In the genomic region with DNA sequence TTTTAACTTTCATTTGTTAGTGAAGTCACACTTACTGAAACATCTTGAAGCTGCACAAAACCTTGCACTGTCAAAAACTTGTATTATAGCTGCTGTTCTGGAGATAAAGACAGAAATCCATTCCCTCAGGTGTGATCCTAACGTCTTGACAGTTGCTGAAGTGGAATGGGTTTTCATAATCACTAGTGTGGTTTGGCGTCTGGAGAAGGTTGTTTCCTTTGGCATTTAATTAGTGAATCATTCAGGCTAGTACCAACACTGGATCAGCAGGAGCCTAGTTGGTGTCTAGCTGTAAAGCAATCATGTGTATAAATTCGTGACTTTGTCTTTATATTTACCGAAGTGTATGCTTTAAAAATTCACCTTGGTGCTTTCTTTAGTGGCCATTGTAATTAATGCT, we compare ENCODE assay signal across 8 mouse cellular contexts. TPM values are rescaled to one million over a fixed set of nuclear protein-coding genes. Genes with fewer than 3 reads are reported as not detected.
DNase-seq lines count a peak whose midpoint lies in the region; ATAC-seq lines count a peak whose summit lies in the region.

No protein-coding gene starts in this region.

- no peak overlapping the region for H3K9ac ChIP-seq in kidney, embryonic 16.5 days (replicated peaks; ENCODE audit: low read length)
- H3K9ac ChIP-seq in midbrain, embryonic 15.5 days: no peak overlapping the region

- peak overlapping the region; percentile 67 for H3K4me2 ChIP-seq in kidney, embryonic 16.5 days (replicated peaks; ENCODE audit: low read depth, low read length)
- H3K4me2 ChIP-seq in midbrain, embryonic 15.5 days: peak overlapping the region; percentile 78; the same call in 1 of the 2 replicates

- peaks cover 5% of the 10 kb centered on the region; the same call in 1 of the 2 replicates for H3K36me3 ChIP-seq in kidney, embryonic 16.5 days (ENCODE audit: insufficient read depth, low read length)
- no peaks in the 10 kb centered on the region for H3K36me3 ChIP-seq in midbrain, embryonic 15.5 days (replicated peaks)

- 32% methylated on average over 4 of the region's 4 CpGs for WGBS in kidney, embryonic 16.5 days
- WGBS in midbrain, embryonic 15.5 days: 53% methylated on average over 4 of the region's 4 CpGs

- no peaks in the 10 kb centered on the region for H3K27me3 ChIP-seq in kidney, embryonic 16.5 days (ENCODE audit: insufficient read depth, low read length)
- no peaks in the 10 kb centered on the region for H3K27me3 ChIP-seq in midbrain, embryonic 15.5 days (replicated peaks)

- DNase-seq in kidney, postnatal 14 days: no peak
- DNase-seq in MN1 (ENCODE audit: low spot score): peak; percentile 33
- DNase-seq in fat pad, adult 2 months (ENCODE audit: extremely low read depth, low read depth, low spot score): peak; percentile 45
- no peak for DNase-seq in embryo, embryonic 11 days
- no peak for DNase-seq in cerebellum, postnatal 36 days

- no peaks in the 10 kb centered on the region for H3K9me3 ChIP-seq in kidney, embryonic 16.5 days (ENCODE audit: low read length)
- no peaks in the 10 kb centered on the region for H3K9me3 ChIP-seq in midbrain, embryonic 15.5 days

- H3K4me1 ChIP-seq in kidney, embryonic 16.5 days (ENCODE audit: insufficient read depth, low read length): peaks cover 18% of the 10 kb centered on the region
- peaks cover 5% of the 10 kb centered on the region for H3K4me1 ChIP-seq in midbrain, embryonic 15.5 days

- no peak overlapping the region for H3K4me3 ChIP-seq in kidney, embryonic 16.5 days (ENCODE audit: low read length)
- H3K4me3 ChIP-seq in midbrain, embryonic 15.5 days: peak overlapping the region; percentile 90; the same call in 1 of the 2 replicates

- peak overlapping the region; percentile 78 for H3K27ac ChIP-seq in kidney, embryonic 16.5 days (ENCODE audit: low read length)
- no peak overlapping the region for H3K27ac ChIP-seq in midbrain, embryonic 15.5 days

- no peak for ATAC-seq in kidney, embryonic 16.5 days (ENCODE audit: low FRiP score, low TSS enrichment)
- no peak for ATAC-seq in midbrain, embryonic 15.5 days (replicated peaks)
- ATAC-seq in megakaryocyte progenitor cell, adult 5-6 weeks (replicated peaks; ENCODE audit: poor library complexity): no peak

RNA-seq across cellular contexts. Expression of a gene that starts 1.4 kb away (rescaled TPM):
- 69.4 and 77.3 TPM in 2 replicates for polyA plus RNA-seq in kidney, embryonic 16.5 days (2015; fragmentation: Nextera tagmentation; extraction: Ambion mirVana)
- 51.2 and 53.2 TPM in 2 replicates for polyA plus RNA-seq in midbrain, embryonic 15.5 days (2015; fragmentation: Nextera tagmentation; extraction: Ambion mirVana)
- 101 and 117 TPM in 2 replicates for total RNA-seq in megakaryocyte progenitor cell, adult 5-6 weeks (2015)
- total RNA-seq in megakaryocyte progenitor cell, adult 5-6 weeks (2017): 37.7 and 44.2 TPM in 2 replicates

RNA-seq across cellular contexts. Expression of a gene that starts 1.5 kb away (rescaled TPM):
- polyA plus RNA-seq in kidney, embryonic 16.5 days (2015; fragmentation: Nextera tagmentation; extraction: Ambion mirVana): 4.6 and 5.8 TPM in 2 replicates
- polyA plus RNA-seq in midbrain, embryonic 15.5 days (2015; fragmentation: Nextera tagmentation; extraction: Ambion mirVana): 1.7 and 2.0 TPM in 2 replicates
- total RNA-seq in megakaryocyte progenitor cell, adult 5-6 weeks (2015): 25.8 and 34.6 TPM in 2 replicates
- 17.7 and 29.3 TPM in 2 replicates for total RNA-seq in megakaryocyte progenitor cell, adult 5-6 weeks (2017)

Comparison
In these comparisons a context has a peak if more than half of its experiments do, and no peak if none do; other contexts are left out.
1. DNase-seq: peak in MN1 (single experiment) and fat pad, adult 2 months (single experiment); none in kidney, postnatal 14 days (single experiment), embryo, embryonic 11 days (single experiment) and cerebellum, postnatal 36 days (0 of 2).